14 mouse cellular contexts compared by ENCODE assay signal in the genomic region with DNA sequence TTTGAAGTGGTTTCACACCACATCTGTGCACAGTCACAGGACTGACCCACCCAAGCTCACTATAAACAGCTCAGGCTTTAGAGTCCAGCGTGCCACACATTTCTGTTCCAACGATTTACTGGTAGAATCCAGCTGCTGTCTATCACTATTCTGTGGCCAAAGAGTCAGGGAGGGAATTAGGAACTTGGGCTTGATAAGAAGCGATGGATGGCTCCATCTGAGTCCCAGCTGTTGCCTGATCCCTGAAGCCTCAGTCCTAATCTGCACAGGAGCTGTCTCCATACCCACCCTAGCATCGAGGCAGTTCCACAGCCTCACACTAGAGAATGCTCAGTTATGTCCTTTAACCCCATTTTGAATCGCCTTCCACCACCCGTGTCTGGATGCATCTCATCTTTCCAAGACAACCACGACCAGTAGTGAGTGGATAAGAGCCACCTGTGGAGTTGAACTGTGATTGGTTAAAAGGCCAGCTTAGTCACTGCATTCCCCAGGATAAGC.
DNase-seq lines count a peak whose midpoint lies in the region; ATAC-seq and TF ChIP-seq lines count a peak whose summit lies in the region.
"Had no signal": no experiment of that assay in that cellular context is flagged by ENCODE, and none has a peak within 500 bp of the region (broad histone marks: within the 10 kb centered on the region; RNA-seq: fewer than 3 reads in every experiment).

No protein-coding gene starts in this region.

- H3K4me2 ChIP-seq in heart, postnatal 0 days (ENCODE audit: low read depth, low read length): no peak overlapping the region
- no peak overlapping the region for H3K4me2 ChIP-seq in lung, embryonic 15.5 days
- no peak overlapping the region for H3K4me2 ChIP-seq in stomach, embryonic 16.5 days (ENCODE audit: low read depth, low read length)
- H3K4me2 ChIP-seq: embryonic facial prominence, embryonic 12.5 days; hindbrain, embryonic 14.5 days; liver, embryonic 13.5 days had no signal

- ATAC-seq in heart, postnatal 0 days (ENCODE audit: insufficient read depth, low read depth): peak; percentile 57
- ATAC-seq in lung, embryonic 15.5 days (ENCODE audit: borderline replicate concordance, extremely low read depth, low FRiP score, low TSS enrichment): peak; percentile 96
- peak; percentile 90 for ATAC-seq in stomach, embryonic 16.5 days (ENCODE audit: insufficient read depth, low FRiP score)
- ATAC-seq: forebrain, embryonic 14.5 days had no signal

- no peaks in the 10 kb centered on the region for H3K4me1 ChIP-seq in kidney, adult 2 months (ENCODE audit: control insufficient read depth, insufficient read depth, low read length)
- H3K4me1 ChIP-seq in heart, postnatal 0 days (ENCODE audit: control insufficient read depth, insufficient read depth): no peaks in the 10 kb centered on the region
- peaks cover 22% of the 10 kb centered on the region for H3K4me1 ChIP-seq in lung, embryonic 15.5 days
- H3K4me1 ChIP-seq in stomach, embryonic 16.5 days (ENCODE audit: control insufficient read depth, insufficient read depth, low read length): no peaks in the 10 kb centered on the region
- H3K4me1 ChIP-seq: embryonic facial prominence, embryonic 12.5 days; liver, embryonic 13.5 days had no signal

- H3K27me3 ChIP-seq in kidney, adult 2 months (replicated peaks; ENCODE audit: control insufficient read depth, insufficient read depth, low read length): no peaks in the 10 kb centered on the region
- H3K27me3 ChIP-seq in heart, postnatal 0 days (ENCODE audit: control insufficient read depth, insufficient read depth, low read length): no peaks in the 10 kb centered on the region
- H3K27me3 ChIP-seq in lung, embryonic 15.5 days: no peaks in the 10 kb centered on the region
- no peaks in the 10 kb centered on the region for H3K27me3 ChIP-seq in stomach, embryonic 16.5 days (ENCODE audit: control insufficient read depth, insufficient read depth, low read length)
- H3K27me3 ChIP-seq: embryonic facial prominence, embryonic 12.5 days; liver, embryonic 13.5 days had no signal

- H3K4me3 ChIP-seq in kidney, adult 2 months (ENCODE audit: insufficient read depth, low read depth, low read length): no peak overlapping the region
- no peak overlapping the region for H3K4me3 ChIP-seq in heart, postnatal 0 days (ENCODE audit: low read depth, low read length)
- H3K4me3 ChIP-seq in lung, embryonic 15.5 days: no peak overlapping the region
- no peak overlapping the region for H3K4me3 ChIP-seq in stomach, embryonic 16.5 days (replicated peaks; ENCODE audit: low read length)
- H3K4me3 ChIP-seq: embryonic facial prominence, embryonic 12.5 days; liver, embryonic 13.5 days had no signal

- no peaks in the 10 kb centered on the region for H3K9me3 ChIP-seq in heart, postnatal 0 days (replicated peaks; ENCODE audit: control insufficient read depth, low read length)
- no peaks in the 10 kb centered on the region for H3K9me3 ChIP-seq in lung, embryonic 15.5 days
- no peaks in the 10 kb centered on the region for H3K9me3 ChIP-seq in stomach, embryonic 16.5 days (replicated peaks; ENCODE audit: control insufficient read depth, low read length)
- H3K9me3 ChIP-seq: embryonic facial prominence, embryonic 12.5 days; liver, embryonic 13.5 days had no signal

- TF ChIP-seq EP300 in heart, postnatal 0 days (IDR thresholded peaks at IDR 0.05; ENCODE audit: low read depth): no peak

- H3K9ac ChIP-seq in heart, postnatal 0 days (replicated peaks; ENCODE audit: low read depth, low read length): no peak overlapping the region
- no peak overlapping the region for H3K9ac ChIP-seq in lung, embryonic 15.5 days
- no peak overlapping the region for H3K9ac ChIP-seq in stomach, embryonic 16.5 days (ENCODE audit: low read length)
- H3K9ac ChIP-seq: embryonic facial prominence, embryonic 12.5 days; hindbrain, embryonic 14.5 days; liver, embryonic 13.5 days had no signal

- no peak for TF ChIP-seq POLR2A in kidney, adult 2 months (IDR thresholded peaks at IDR 0.05; ENCODE audit: low read depth, low read length)

- no peak for TF ChIP-seq CTCF in kidney, adult 2 months (conservative IDR thresholded peaks at IDR 0.05; ENCODE audit: insufficient read depth, insufficient read length, low read depth, low read length)
- no peak for TF ChIP-seq CTCF in heart, postnatal 0 days (IDR thresholded peaks at IDR 0.05; ENCODE audit: low read depth)

- H3K27ac ChIP-seq in kidney, adult 2 months (ENCODE audit: insufficient read depth, low read depth, low read length): no peak overlapping the region
- H3K27ac ChIP-seq in heart, postnatal 0 days (ENCODE audit: low read depth): no peak overlapping the region
- peak overlapping the region; percentile 0; the same call in 1 of the 2 replicates for H3K27ac ChIP-seq in lung, embryonic 15.5 days
- peak overlapping the region; percentile 71; the same call in 1 of the 2 replicates for H3K27ac ChIP-seq in stomach, embryonic 16.5 days (ENCODE audit: low read length)
- H3K27ac ChIP-seq: embryonic facial prominence, embryonic 12.5 days; hindbrain, embryonic 14.5 days; liver, embryonic 13.5 days had no signal

- no peaks in the 10 kb centered on the region for H3K36me3 ChIP-seq in kidney, adult 2 months (ENCODE audit: control insufficient read depth, insufficient read depth, low read length)
- H3K36me3 ChIP-seq in heart, postnatal 0 days (replicated peaks; ENCODE audit: control insufficient read depth, insufficient read depth, low read length): no peaks in the 10 kb centered on the region
- no peaks in the 10 kb centered on the region for H3K36me3 ChIP-seq in lung, embryonic 15.5 days
- no peaks in the 10 kb centered on the region for H3K36me3 ChIP-seq in stomach, embryonic 16.5 days (ENCODE audit: control insufficient read depth, insufficient read depth, low read length)
- H3K36me3 ChIP-seq: embryonic facial prominence, embryonic 12.5 days; liver, embryonic 13.5 days had no signal

- 37% methylated on average over 7 of the region's 7 CpGs for WGBS in kidney, adult 2 months
- WGBS in heart, postnatal 0 days: 47% methylated on average over 7 of the region's 7 CpGs
- 29% methylated on average over 7 of the region's 7 CpGs for WGBS in lung, embryonic 15.5 days
- 38% methylated on average over 7 of the region's 7 CpGs for WGBS in stomach, embryonic 16.5 days

- DNase-seq in kidney, postnatal 14 days: peak; percentile 14
- no peak for DNase-seq in kidney, adult 2 months
- no peak for DNase-seq in heart, postnatal 0 days (ENCODE audit: low spot score)
- no peak for DNase-seq in layer of hippocampus, adult 9-10 months (ENCODE audit: low spot score)
- DNase-seq in Muller cell, postnatal 12 days (ENCODE audit: inconsistent ontology term): no peak
- DNase-seq: adrenal gland, adult 2 months; cerebellum, postnatal 10 days; liver, embryonic 13.5 days; right cerebral cortex, postnatal 25 days had no signal

Comparison
In these comparisons a context has a peak if more than half of its experiments do, and no peak if none do; other contexts are left out.
1. H3K27ac ChIP-seq: peak in lung, embryonic 15.5 days (single experiment) and stomach, embryonic 16.5 days (single experiment); none in kidney, adult 2 months (single experiment) and heart, postnatal 0 days (single experiment).
2. Peak in every context shown above with its lines, with median percentiles within 50 percentile points of each other: ATAC-seq.